Mouse (Mus musculus): ENCODE measurements around the gene Fscb.

- TF ChIP-seq POLR2A (IDR thresholded peaks at IDR 0.05; ENCODE audit: borderline replicate concordance, insufficient read depth, low read length): no peak
- TF ChIP-seq CTCF (IDR thresholded peaks at IDR 0.05; ENCODE audit: borderline replicate concordance, insufficient read depth, low read depth, low read length): no peak
Measured at GRCm38 (mm10) chr12:64473136-64473535, 1.4 kb downstream of the Fscb start.
